Mouse (Mus musculus): ENCODE results near the gene Spata1.

GRCm38 (mm10) chr3:146469226-146469625 is 30.3 kb downstream of the Spata1 start:
- TF ChIP-seq CTCF (IDR thresholded peaks at IDR 0.05; ENCODE audit: borderline replicate concordance, extremely low read depth, insufficient read depth, insufficient read length) (no peak), POLR2A (IDR thresholded peaks at IDR 0.05; ENCODE audit: borderline replicate concordance, extremely low read depth, insufficient read depth, insufficient read length, poor library complexity, severe bottlenecking) (no peak)

Data from brain, embryonic 14.5 days (tissue).